Comparison of ENCODE assay signal across 8 mouse cellular contexts in the genomic region with DNA sequence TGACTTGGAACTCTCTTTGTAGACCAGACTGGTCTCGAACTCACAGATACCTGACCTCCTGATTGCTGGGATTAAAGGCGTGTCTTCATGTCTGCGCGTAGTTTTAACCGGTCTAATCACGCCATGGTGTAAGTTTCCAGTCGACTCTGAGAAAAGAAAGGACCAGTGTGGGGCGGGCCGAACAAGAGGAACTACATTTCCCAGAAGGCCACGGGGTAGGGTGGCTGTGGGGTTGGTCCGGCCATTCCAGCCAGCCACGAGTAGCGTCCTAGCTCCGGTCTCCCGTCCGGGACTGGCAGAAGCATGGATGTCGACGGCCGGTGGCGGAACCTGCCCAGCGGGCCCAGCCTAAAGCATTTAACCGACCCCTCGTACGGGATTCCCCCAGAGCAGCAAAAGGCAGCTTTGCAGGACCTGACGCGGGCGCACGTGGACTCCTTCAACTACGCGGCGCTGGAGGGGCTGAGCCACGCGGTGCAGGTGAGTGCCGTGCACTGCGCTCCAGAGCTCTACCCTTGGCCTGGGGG. TPM values are rescaled to one million over a fixed set of nuclear protein-coding genes. Genes with fewer than 3 reads are reported as not detected.
DNase-seq lines count a peak whose midpoint lies in the region; ATAC-seq and TF ChIP-seq lines count a peak whose summit lies in the region.

Polr1b (plus strand) TSS at position 212 of the 527 bp plus-strand sequence.

- H3K9me3 ChIP-seq in kidney, embryonic 14.5 days (ENCODE audit: control insufficient read depth, low read length), result no peaks in the 10 kb centered on the region
- H3K9me3 ChIP-seq in limb, embryonic 15.5 days, result no peaks in the 10 kb centered on the region

- no peak within 1 kb of the TSS for H3K27ac ChIP-seq in bone marrow macrophage, adult 2 months (ENCODE audit: insufficient read depth, low read depth, low read length)
- no peak within 1 kb of the TSS for H3K27ac ChIP-seq in embryonic fibroblast, embryonic 13.5 days (ENCODE audit: insufficient read depth, low read length)
- H3K27ac ChIP-seq in kidney, embryonic 14.5 days (ENCODE audit: low read depth, low read length), result no peak within 1 kb of the TSS
- H3K27ac ChIP-seq in limb, embryonic 15.5 days, result no peak within 1 kb of the TSS

- H3K9ac ChIP-seq in kidney, embryonic 14.5 days (ENCODE audit: low read depth, low read length), result peak within 1 kb of the TSS; percentile 75
- H3K9ac ChIP-seq in limb, embryonic 15.5 days, result peak within 1 kb of the TSS; percentile 51

- peak; percentile 94 for DNase-seq in A20 (ENCODE audit: low read depth, low spot score)
- peak; percentile 94 for DNase-seq in heart, adult 9 months (ENCODE audit: low spot score in 2 of 2)
- peak; percentile 82 to 83 for DNase-seq in monocyte, adult 2 months (ENCODE audit: low read depth in 1 of 2, low spot score in 2 of 2)
- peak; percentile 88 to 90 for DNase-seq in spleen, postnatal 36 days (ENCODE audit: low spot score in 2 of 2)

- no peaks in the 10 kb centered on the region for H3K27me3 ChIP-seq in kidney, embryonic 14.5 days (ENCODE audit: control insufficient read depth, insufficient read depth, low read length)
- no peaks in the 10 kb centered on the region for H3K27me3 ChIP-seq in limb, embryonic 15.5 days

- TF ChIP-seq POLR2A in bone marrow macrophage, adult 2 months (IDR thresholded peaks at IDR 0.05; ENCODE audit: borderline replicate concordance, low read depth, low read length), result no peak
- peak; percentile 90 for TF ChIP-seq POLR2A in embryonic fibroblast, embryonic 13.5 days (IDR thresholded peaks at IDR 0.05; ENCODE audit: low read depth, low read length)

- under 1% methylated on average over 35 of the region's 35 CpGs for WGBS in kidney, embryonic 14.5 days
- WGBS in limb, embryonic 15.5 days, result under 1% methylated on average over 35 of the region's 35 CpGs

- peak; percentile 99 for ATAC-seq in kidney, embryonic 14.5 days (ENCODE audit: low FRiP score, low TSS enrichment)
- ATAC-seq in limb, embryonic 15.5 days (ENCODE audit: insufficient number of reproducible peaks, low FRiP score, low TSS enrichment, low read depth), result peak; percentile 98

- H3K4me3 ChIP-seq in bone marrow macrophage, adult 2 months (ENCODE audit: insufficient read depth, low read length), result peak within 1 kb of the TSS; percentile 89
- peak within 1 kb of the TSS; percentile 92 for H3K4me3 ChIP-seq in embryonic fibroblast, embryonic 13.5 days (ENCODE audit: insufficient read depth, low read length)
- H3K4me3 ChIP-seq in kidney, embryonic 14.5 days (ENCODE audit: low read length), result peak within 1 kb of the TSS; percentile 85
- H3K4me3 ChIP-seq in limb, embryonic 15.5 days, result peak within 1 kb of the TSS; percentile 64

- no peak for TF ChIP-seq CTCF in bone marrow macrophage, adult 2 months (IDR thresholded peaks at IDR 0.05; ENCODE audit: low read depth, low read length)
- no peak for TF ChIP-seq CTCF in embryonic fibroblast, embryonic 13.5 days (IDR thresholded peaks at IDR 0.05; ENCODE audit: borderline replicate concordance, insufficient read depth, low read length)

- peaks cover 14% of the 10 kb centered on the region for H3K4me1 ChIP-seq in bone marrow macrophage, adult 2 months (ENCODE audit: control insufficient read depth, insufficient read depth, low read length)
- peaks cover 3% of the 10 kb centered on the region; the same call in 1 of the 2 replicates for H3K4me1 ChIP-seq in embryonic fibroblast, embryonic 13.5 days (ENCODE audit: control insufficient read depth, insufficient read depth, low read length)
- peaks cover 4% of the 10 kb centered on the region; the same call in 1 of the 2 replicates for H3K4me1 ChIP-seq in kidney, embryonic 14.5 days (ENCODE audit: control insufficient read depth, insufficient read depth, low read length)
- peaks cover 9% of the 10 kb centered on the region; the same call in 1 of the 2 replicates for H3K4me1 ChIP-seq in limb, embryonic 15.5 days

- H3K4me2 ChIP-seq in kidney, embryonic 14.5 days (replicated peaks; ENCODE audit: low read depth, low read length), result peak within 1 kb of the TSS; percentile 61
- peak within 1 kb of the TSS; percentile 58 for H3K4me2 ChIP-seq in limb, embryonic 15.5 days

- peaks cover 29% of the 10 kb centered on the region for H3K36me3 ChIP-seq in kidney, embryonic 14.5 days (ENCODE audit: control insufficient read depth, insufficient read depth, low read length)
- H3K36me3 ChIP-seq in limb, embryonic 15.5 days, result peaks cover 32% of the 10 kb centered on the region

RNA-seq across cellular contexts. Expression of gene Polr1b, which starts in this region (rescaled TPM):
- 6.8 and 8.3 TPM in 2 replicates for polyA plus RNA-seq in bone marrow macrophage, adult 2 months (2012; ENCODE audit: insufficient read depth, insufficient read length, missing spikeins)
- 15.0 and 16.0 TPM in 2 replicates for polyA plus RNA-seq in embryonic fibroblast, embryonic 13.5 days (2011; ENCODE audit: insufficient read length, low read depth, missing spikeins)
- polyA plus RNA-seq in kidney, embryonic 14.5 days (2014; fragmentation: Nextera tagmentation; extraction: Ambion mirVana), result 12.8 and 31.1 TPM in 2 replicates
- polyA plus RNA-seq in limb, embryonic 15.5 days (2015; fragmentation: Nextera tagmentation; extraction: Ambion mirVana), result 22.0 and 25.1 TPM in 2 replicates
